Mouse (Mus musculus): ENCODE measurements at regions not wholly inside any gene's neighbourhood (a gene's known extent, or its start where the extent isn't known, plus 50 kb on each side); places are given as distances from the start of the nearest gene placed in this dataset.

DNA sequence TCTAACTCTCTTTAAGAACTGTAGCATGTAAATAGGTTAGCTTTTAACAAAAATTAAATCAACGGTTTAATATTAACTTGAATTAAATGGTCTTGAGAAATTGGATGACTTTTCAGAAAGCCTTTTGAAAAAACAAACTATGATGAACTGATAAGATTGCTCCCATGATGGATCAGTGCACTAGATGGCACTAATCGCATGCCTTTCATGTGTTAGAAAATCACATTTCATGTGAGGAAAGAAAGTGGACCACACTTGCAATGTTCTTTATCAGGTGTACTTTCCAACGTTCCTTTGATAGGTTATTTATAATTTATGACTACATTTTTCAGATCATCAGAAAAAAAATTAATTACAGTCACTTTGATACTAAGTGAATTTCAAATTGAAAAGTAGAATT is 1003.2 kb upstream of the 4930412O13Rik start:
- no peak overlapping the region for H3K9ac ChIP-seq (replicated peaks; ENCODE audit: low read depth)
- H3K4me3 ChIP-seq (ENCODE audit: low read depth, low read length), result no peak overlapping the region
- H3K9me3 ChIP-seq (ENCODE audit: low read length), result no peaks in the 10 kb centered on the region
- no peak overlapping the region for H3K27ac ChIP-seq (ENCODE audit: low read length)
- no peaks in the 10 kb centered on the region for H3K27me3 ChIP-seq (replicated peaks; ENCODE audit: insufficient read depth, low read length)
- ATAC-seq, result no peak
- 52% methylated on average over 3 of the region's 3 CpGs for WGBS
- TF ChIP-seq CTCF (IDR thresholded peaks at IDR 0.05) (peak; percentile 43), EP300 (IDR thresholded peaks at IDR 0.05) (no peak)
- H3K36me3 ChIP-seq (ENCODE audit: insufficient read depth, low read length), result no peaks in the 10 kb centered on the region
- DNase-seq (ENCODE audit: low spot score), result no peak
- no peak overlapping the region for H3K4me2 ChIP-seq (replicated peaks; ENCODE audit: low read depth, low read length)
- no peaks in the 10 kb centered on the region for H3K4me1 ChIP-seq (ENCODE audit: insufficient read depth, low read depth, low read length)

DNA sequence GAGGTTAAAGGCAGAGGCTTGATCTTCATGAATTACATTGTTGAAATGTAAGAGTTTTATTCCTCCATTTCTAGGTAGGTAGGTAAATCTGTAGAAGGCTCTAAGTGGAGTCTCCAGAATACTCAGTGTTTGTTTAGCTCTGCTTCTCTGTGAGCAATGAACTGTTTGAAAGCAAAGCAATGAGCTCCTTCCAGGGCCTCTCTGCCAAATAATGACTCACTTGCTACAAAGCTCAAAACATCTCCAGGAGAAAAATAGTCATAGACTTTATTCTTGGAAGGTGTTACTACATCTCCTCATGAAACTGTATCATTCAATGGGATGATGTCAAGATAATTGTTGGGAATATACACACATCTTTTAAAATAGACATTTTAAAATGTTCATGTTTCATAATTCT is 968.6 kb upstream of the 4930412O13Rik start:
- Histone ChIP-seq H3K4me2 (replicated peaks; ENCODE audit: low read depth, low read length) (no peak overlapping the region), H3K36me3 (ENCODE audit: insufficient read depth, low read length) (no peaks in the 10 kb centered on the region), H3K9me3 (ENCODE audit: low read length) (no peaks in the 10 kb centered on the region), H3K9ac (replicated peaks; ENCODE audit: low read depth) (no peak overlapping the region), H3K4me1 (ENCODE audit: insufficient read depth, low read depth, low read length) (no peaks in the 10 kb centered on the region), H3K27me3 (replicated peaks; ENCODE audit: insufficient read depth, low read length) (no peaks in the 10 kb centered on the region), H3K27ac (ENCODE audit: low read length) (no peak overlapping the region), H3K4me3 (ENCODE audit: low read depth, low read length) (no peak overlapping the region)
- peak; percentile 50 for DNase-seq (ENCODE audit: low spot score)
- ATAC-seq, result no peak
- TF ChIP-seq EP300 (IDR thresholded peaks at IDR 0.05) (no peak), CTCF (IDR thresholded peaks at IDR 0.05) (no peak)

DNA sequence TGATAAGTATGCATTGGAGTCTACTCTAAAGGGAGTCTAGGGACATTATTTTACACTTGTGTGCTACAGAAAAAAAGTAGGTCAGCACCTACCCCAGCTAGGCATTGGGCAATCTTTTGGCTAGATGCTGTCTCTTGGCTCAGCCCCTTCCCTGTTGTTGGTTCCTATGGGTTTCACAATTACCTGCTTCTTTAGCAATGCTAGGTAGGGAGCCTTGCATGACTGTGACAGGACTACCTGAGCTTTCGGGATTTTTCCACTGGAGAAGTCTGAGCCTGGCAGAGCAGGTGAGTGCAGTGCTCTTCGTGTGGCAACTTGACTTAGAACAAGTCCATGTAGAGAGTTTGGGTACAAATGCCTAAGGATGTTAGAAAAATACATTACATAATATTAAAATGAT is 956.2 kb upstream of the 4930412O13Rik start:
- H3K27me3 ChIP-seq (replicated peaks; ENCODE audit: insufficient read depth, low read length), result no peaks in the 10 kb centered on the region
- H3K9ac ChIP-seq (replicated peaks; ENCODE audit: low read depth), result no peak overlapping the region
- TF ChIP-seq CTCF (IDR thresholded peaks at IDR 0.05) (no peak), EP300 (IDR thresholded peaks at IDR 0.05) (no peak)
- H3K27ac ChIP-seq (ENCODE audit: low read length), result no peak overlapping the region
- no peak overlapping the region for H3K4me3 ChIP-seq (ENCODE audit: low read depth, low read length)
- H3K4me2 ChIP-seq (replicated peaks; ENCODE audit: low read depth, low read length), result no peak overlapping the region
- ATAC-seq, result no peak
- no peaks in the 10 kb centered on the region for H3K9me3 ChIP-seq (ENCODE audit: low read length)
- H3K36me3 ChIP-seq (ENCODE audit: insufficient read depth, low read length), result no peaks in the 10 kb centered on the region
- WGBS, result 76% methylated on average over 2 of the region's 2 CpGs
- DNase-seq (ENCODE audit: low spot score), result no peak
- no peaks in the 10 kb centered on the region for H3K4me1 ChIP-seq (ENCODE audit: insufficient read depth, low read depth, low read length)

DNA sequence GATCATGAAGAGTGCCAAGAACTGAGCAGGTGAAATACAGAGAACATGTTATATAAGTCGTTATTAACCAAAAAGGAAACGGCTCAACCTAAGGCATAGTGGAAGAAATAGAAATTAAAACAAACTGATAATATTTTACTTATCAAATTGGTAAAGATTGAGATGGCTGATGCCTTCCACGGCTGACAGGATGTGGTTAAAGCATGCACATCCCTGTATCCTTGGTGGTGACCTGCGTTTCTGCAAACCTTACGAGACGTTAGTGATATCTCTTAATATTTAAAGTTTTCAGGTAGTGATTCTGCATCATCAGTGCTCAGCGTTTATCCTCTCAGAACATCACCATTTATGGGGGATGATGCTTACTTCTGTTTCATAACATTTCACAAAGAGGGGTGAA is 939.5 kb upstream of the 4930412O13Rik start:
- Histone ChIP-seq H3K36me3 (ENCODE audit: insufficient read depth, low read length) (no peaks in the 10 kb centered on the region), H3K4me1 (ENCODE audit: insufficient read depth, low read depth, low read length) (no peaks in the 10 kb centered on the region), H3K4me2 (replicated peaks; ENCODE audit: low read depth, low read length) (no peak overlapping the region), H3K9ac (replicated peaks; ENCODE audit: low read depth) (no peak overlapping the region), H3K9me3 (ENCODE audit: low read length) (no peaks in the 10 kb centered on the region), H3K27ac (ENCODE audit: low read length) (no peak overlapping the region), H3K4me3 (ENCODE audit: low read depth, low read length) (no peak overlapping the region), H3K27me3 (replicated peaks; ENCODE audit: insufficient read depth, low read length) (no peaks in the 10 kb centered on the region)
- DNase-seq (ENCODE audit: low spot score) (no peak), ATAC-seq (no peak)
- 82% methylated on average over 7 of the region's 7 CpGs for WGBS
- TF ChIP-seq EP300 (IDR thresholded peaks at IDR 0.05) (no peak), CTCF (IDR thresholded peaks at IDR 0.05) (no peak)

DNA sequence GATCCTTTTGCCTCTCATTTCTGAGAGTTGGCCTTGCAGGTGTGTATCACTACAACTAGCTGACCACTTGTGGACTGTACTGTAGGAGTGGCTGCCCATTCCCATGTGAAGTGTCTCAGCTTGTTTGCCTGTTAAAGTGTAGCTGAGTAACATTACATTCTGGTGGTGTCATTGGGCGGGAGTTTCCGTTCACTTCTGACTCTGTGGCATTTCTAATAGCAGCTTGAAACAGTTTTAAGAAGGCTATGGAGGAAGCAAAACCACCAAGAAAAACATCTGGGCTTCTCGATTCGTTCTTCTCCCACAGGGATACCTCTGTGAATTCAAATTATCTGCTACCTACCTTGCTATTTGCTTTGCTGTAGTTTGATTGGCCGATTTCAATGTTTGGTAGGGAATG is 922.1 kb upstream of the 4930412O13Rik start:
- no peaks in the 10 kb centered on the region for H3K4me1 ChIP-seq (ENCODE audit: insufficient read depth, low read depth, low read length)
- ATAC-seq (no peak), DNase-seq (ENCODE audit: low spot score) (no peak)
- 77% methylated on average over 5 of the region's 5 CpGs for WGBS
- H3K4me3 ChIP-seq (ENCODE audit: low read depth, low read length), result no peak overlapping the region
- H3K9me3 ChIP-seq (ENCODE audit: low read length), result no peaks in the 10 kb centered on the region
- no peak overlapping the region for H3K4me2 ChIP-seq (replicated peaks; ENCODE audit: low read depth, low read length)
- no peaks in the 10 kb centered on the region for H3K27me3 ChIP-seq (replicated peaks; ENCODE audit: insufficient read depth, low read length)
- no peaks in the 10 kb centered on the region for H3K36me3 ChIP-seq (ENCODE audit: insufficient read depth, low read length)
- no peak overlapping the region for H3K9ac ChIP-seq (replicated peaks; ENCODE audit: low read depth)
- H3K27ac ChIP-seq (ENCODE audit: low read length), result no peak overlapping the region
- TF ChIP-seq EP300 (IDR thresholded peaks at IDR 0.05), result no peak
- TF ChIP-seq CTCF (IDR thresholded peaks at IDR 0.05), result no peak

DNA sequence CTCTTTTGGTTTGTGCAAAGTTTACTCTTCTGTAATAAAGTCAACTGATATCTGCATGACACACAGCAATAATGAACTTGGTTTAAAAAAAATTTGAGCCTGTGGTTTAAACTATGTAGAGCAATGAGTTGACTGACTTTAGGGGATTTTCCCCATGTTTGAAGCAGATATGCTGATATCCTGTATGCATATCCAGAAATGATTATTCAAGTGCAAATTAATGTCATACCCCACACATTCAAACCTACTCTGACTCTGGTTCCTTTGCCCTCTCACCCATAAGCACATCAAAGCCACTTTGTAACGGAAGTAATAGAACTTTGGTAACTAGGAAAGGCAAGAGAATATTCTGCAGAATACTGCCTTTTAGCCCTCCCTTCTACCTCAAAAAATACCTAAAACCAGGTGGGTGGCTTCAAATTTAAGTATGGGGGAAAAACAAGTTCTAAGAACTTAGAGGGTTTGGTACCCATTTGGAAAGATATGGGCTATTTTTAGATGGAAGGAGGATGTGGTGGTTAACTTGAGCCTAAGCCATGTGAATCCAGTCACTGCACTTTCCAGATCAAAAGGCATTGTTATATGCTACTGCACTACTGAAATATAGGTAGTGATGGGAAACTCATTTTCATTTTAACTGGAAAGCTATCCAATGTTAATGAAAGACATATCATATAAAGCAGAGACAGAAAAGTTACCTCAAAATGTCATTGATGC is 915.9 kb upstream of the 4930412O13Rik start:
- no peak for DNase-seq (ENCODE audit: low spot score)
- TF ChIP-seq CTCF (IDR thresholded peaks at IDR 0.05) (no peak), EP300 (IDR thresholded peaks at IDR 0.05) (no peak)
- no peak overlapping the region for H3K27ac ChIP-seq (ENCODE audit: low read length)
- ATAC-seq, result no peak
- no peak overlapping the region for H3K4me3 ChIP-seq (ENCODE audit: low read depth, low read length)
- no peaks in the 10 kb centered on the region for H3K36me3 ChIP-seq (ENCODE audit: insufficient read depth, low read length)
- no peaks in the 10 kb centered on the region for H3K27me3 ChIP-seq (replicated peaks; ENCODE audit: insufficient read depth, low read length)
- H3K4me2 ChIP-seq (replicated peaks; ENCODE audit: low read depth, low read length), result no peak overlapping the region
- H3K4me1 ChIP-seq (ENCODE audit: insufficient read depth, low read depth, low read length), result no peaks in the 10 kb centered on the region
- H3K9me3 ChIP-seq (ENCODE audit: low read length), result no peaks in the 10 kb centered on the region
- WGBS, result 81% methylated on average over 1 of the region's 1 CpGs
- H3K9ac ChIP-seq (replicated peaks; ENCODE audit: low read depth), result no peak overlapping the region

DNA sequence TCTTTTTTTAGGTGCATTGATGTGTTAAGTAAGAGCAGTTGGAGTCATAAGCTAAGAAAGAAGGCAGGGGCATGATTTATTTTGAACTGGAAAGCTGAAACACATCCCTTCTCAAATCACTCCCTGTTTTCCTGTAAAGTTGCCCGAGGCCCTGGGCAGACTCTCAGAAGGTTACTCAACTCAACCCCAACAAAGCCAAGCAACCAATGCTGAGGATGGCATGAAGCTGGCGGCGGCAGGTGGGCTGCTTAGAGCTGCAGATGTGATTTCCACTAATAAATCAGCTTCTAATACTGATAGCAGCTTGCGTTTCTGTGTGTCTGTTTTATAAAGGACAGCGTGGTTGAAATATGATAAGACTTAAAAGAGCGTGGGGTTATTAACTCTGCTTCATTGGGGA is 905.4 kb upstream of the 4930412O13Rik start:
- TF ChIP-seq EP300 (IDR thresholded peaks at IDR 0.05) (no peak), CTCF (IDR thresholded peaks at IDR 0.05) (no peak)
- no peak for DNase-seq (ENCODE audit: low spot score)
- H3K9ac ChIP-seq (replicated peaks; ENCODE audit: low read depth), result no peak overlapping the region
- H3K9me3 ChIP-seq (ENCODE audit: low read length), result no peaks in the 10 kb centered on the region
- no peak for ATAC-seq
- H3K36me3 ChIP-seq (ENCODE audit: insufficient read depth, low read length), result no peaks in the 10 kb centered on the region
- no peak overlapping the region for H3K27ac ChIP-seq (ENCODE audit: low read length)
- no peaks in the 10 kb centered on the region for H3K27me3 ChIP-seq (replicated peaks; ENCODE audit: insufficient read depth, low read length)
- WGBS, result 63% methylated on average over 6 of the region's 6 CpGs
- no peaks in the 10 kb centered on the region for H3K4me1 ChIP-seq (ENCODE audit: insufficient read depth, low read depth, low read length)
- H3K4me2 ChIP-seq (replicated peaks; ENCODE audit: low read depth, low read length), result no peak overlapping the region
- H3K4me3 ChIP-seq (ENCODE audit: low read depth, low read length), result no peak overlapping the region
